Mouse (Mus musculus) left cerebral cortex, postnatal 4 days (tissue): ENCODE measurements at regions not wholly inside any gene's neighbourhood (a gene's known extent, or its start where the extent isn't known, plus 50 kb on each side); places are given as distances from the start of the nearest gene placed in this dataset.

Experiments
- DNase-seq: peaks from one replicate; pipeline ENCODE4 v3.0.0-alpha.2; 2022
- intact Hi-C: fragments of 180-260 bp; cut with DNase I; formaldehyde crosslinking; loops from one replicate; pipeline ENCODE4 v1.15.1; 2025

GRCm38 (mm10) chr13:28718169-28718867, 235.2 kb downstream of the Sox4 start:
- no peak for DNase-seq
- intact Hi-C loops: no loop called here

- intact Hi-C loops: no loop called here
- DNase-seq: no peak
Measured at GRCm38 (mm10) chr13:28717404-28717803, 236.1 kb downstream of the Sox4 start.

- intact Hi-C loops: no loop called here
- no peak for DNase-seq
Measured at GRCm38 (mm10) chr13:28709966-28710365, 243.5 kb downstream of the Sox4 start.

- intact Hi-C loops: no loop called here
- DNase-seq: no peak
Measured at GRCm38 (mm10) chr13:28701309-28701708, 252.2 kb downstream of the Sox4 start.

- intact Hi-C loops: no loop called here
- DNase-seq: no peak
Measured at GRCm38 (mm10) chr13:28700081-28700480, 253.4 kb downstream of the Sox4 start.

- intact Hi-C loops: no loop called here
Measured at GRCm38 (mm10) chr13:28699490-28700032, 254.0 kb downstream of the Sox4 start.

GRCm38 (mm10) chr13:28697796-28698678, 255.5 kb downstream of the Sox4 start:
- intact Hi-C loops: no loop called here
- DNase-seq: no peak

More at GRCm38 (mm10) chr13:28699490-28700032, 254.0 kb downstream of the Sox4 start:
- DNase-seq: no peak

GRCm38 (mm10) chr13:28693078-28693477, 260.4 kb downstream of the Sox4 start:
- no peak for DNase-seq
- intact Hi-C loops: no loop called here

GRCm38 (mm10) chr13:28692587-28692986, 260.9 kb downstream of the Sox4 start:
- intact Hi-C loops: no loop called here
- no peak for DNase-seq

- intact Hi-C loops: no loop called here
- peak; percentile 13 for DNase-seq
Measured at GRCm38 (mm10) chr13:28690511-28691160, 262.9 kb downstream of the Sox4 start.

GRCm38 (mm10) chr13:28687838-28688237, 265.7 kb downstream of the Sox4 start:
- DNase-seq: no peak
- intact Hi-C loops: no loop called here

- intact Hi-C loops: no loop called here
- DNase-seq: no peak
Measured at GRCm38 (mm10) chr13:28684311-28684710, 269.2 kb downstream of the Sox4 start.

- DNase-seq: no peak
- intact Hi-C loops: no loop called here
Measured at GRCm38 (mm10) chr13:28680266-28680665, 273.2 kb downstream of the Sox4 start.

- intact Hi-C loops: no loop called here
- peak; percentile 14 for DNase-seq
Measured at GRCm38 (mm10) chr13:28673622-28674021, 279.9 kb downstream of the Sox4 start.

- intact Hi-C loops: no loop called here
- DNase-seq: no peak
Measured at GRCm38 (mm10) chr13:28671543-28671942, 282.0 kb downstream of the Sox4 start.

- DNase-seq: no peak
- intact Hi-C loops: no loop called here
Measured at GRCm38 (mm10) chr13:28669832-28670585, 283.5 kb downstream of the Sox4 start.

- no peak for DNase-seq
- intact Hi-C loops: no loop called here
Measured at GRCm38 (mm10) chr13:28666832-28667231, 286.7 kb downstream of the Sox4 start.

- intact Hi-C loops: no loop called here
- DNase-seq: no peak
Measured at GRCm38 (mm10) chr13:28665150-28665549, 288.4 kb downstream of the Sox4 start.

- intact Hi-C loops: no loop called here
- DNase-seq: no peak
Measured at GRCm38 (mm10) chr13:28664698-28665097, 288.8 kb downstream of the Sox4 start.

GRCm38 (mm10) chr13:28663950-28664681, 289.4 kb downstream of the Sox4 start:
- DNase-seq: peak; percentile 58
- intact Hi-C loops: no loop called here
